Mouse (Mus musculus): ENCODE results near the gene Fig4. TPM values are rescaled to one million over a fixed set of nuclear protein-coding genes. Genes with fewer than 3 reads are reported as not detected.

Fig4 gene
- polyA plus RNA-seq, 1 experiment: 11.9 TPM

GRCm38 (mm10) chr10:41189392-41189791 lies 113.7 kb downstream of the Fig4 start:
- no peaks in the 10 kb centered on the region for H3K36me3 ChIP-seq (ENCODE audit: control insufficient read depth, insufficient read depth)
- no peak overlapping the region for H3K4me3 ChIP-seq
- H3ac ChIP-seq (ENCODE audit: control insufficient read depth, insufficient read length): no peak overlapping the region
- no peaks in the 10 kb centered on the region for H3K27me3 ChIP-seq (ENCODE audit: control insufficient read depth, insufficient read depth, insufficient read length)
- H3K4me2 ChIP-seq (ENCODE audit: low read depth): no peak overlapping the region
- no peaks in the 10 kb centered on the region for H3K79me2 ChIP-seq (ENCODE audit: control insufficient read depth, insufficient read depth)
- TF ChIP-seq POLR2A (IDR thresholded peaks at IDR 0.05; ENCODE audit: insufficient read length, low read depth): no peak
- no peak for TF ChIP-seq CEBPB (IDR thresholded peaks at IDR 0.05; ENCODE audit: insufficient read depth, poor library complexity, severe bottlenecking)
- no peak for TF ChIP-seq USF1 (IDR thresholded peaks at IDR 0.05; ENCODE audit: low read depth)
- TF ChIP-seq POLR2AphosphoS2 (IDR thresholded peaks at IDR 0.05; ENCODE audit: insufficient read length, low read depth): no peak
- TF ChIP-seq MAX (IDR thresholded peaks at IDR 0.05; ENCODE audit: low read depth): no peak
- no peak for TF ChIP-seq TCF3 (IDR thresholded peaks at IDR 0.05; ENCODE audit: insufficient read length, low read depth)
- TF ChIP-seq MYOD1 (IDR thresholded peaks at IDR 0.05; ENCODE audit: control insufficient read depth in 1 of 3, insufficient read length in 2 of 3, low read depth in 2 of 3): no peak
- no peak for TF ChIP-seq MYOG (IDR thresholded peaks at IDR 0.05; ENCODE audit: control insufficient read depth in 1 of 3, insufficient read depth in 1 of 3, insufficient read length in 2 of 3, low read depth in 2 of 3)
- no peak for TF ChIP-seq SRF (IDR thresholded peaks at IDR 0.05; ENCODE audit: control insufficient read depth, insufficient read length, low read depth)

- Histone ChIP-seq H3K27me3 (ENCODE audit: control insufficient read depth, insufficient read depth, insufficient read length) (peaks cover 28% of the 10 kb centered on the region), H3K4me2 (ENCODE audit: low read depth) (no peak overlapping the region)
These were observed 119.1 kb downstream of the Fig4 start for GRCm38 (mm10) chr10:41183975-41184374.

GRCm38 (mm10) chr10:41182644-41183043 lies 120.4 kb downstream of the Fig4 start:
- no peak overlapping the region for H3K4me3 ChIP-seq
- H3K36me3 ChIP-seq (ENCODE audit: control insufficient read depth, insufficient read depth): no peaks in the 10 kb centered on the region
- no peaks in the 10 kb centered on the region for H3K79me2 ChIP-seq (ENCODE audit: control insufficient read depth, insufficient read depth)
- H3K27me3 ChIP-seq (ENCODE audit: control insufficient read depth, insufficient read depth, insufficient read length): peaks cover 33% of the 10 kb centered on the region
- TF ChIP-seq SRF (IDR thresholded peaks at IDR 0.05; ENCODE audit: control insufficient read depth, insufficient read length, low read depth) (no peak), POLR2AphosphoS2 (IDR thresholded peaks at IDR 0.05; ENCODE audit: insufficient read length, low read depth) (no peak), TCF3 (IDR thresholded peaks at IDR 0.05; ENCODE audit: insufficient read length, low read depth) (no peak), MAX (IDR thresholded peaks at IDR 0.05; ENCODE audit: low read depth) (no peak)
- H3ac ChIP-seq (ENCODE audit: control insufficient read depth, insufficient read length): no peak overlapping the region
- no peak overlapping the region for H3K4me2 ChIP-seq (ENCODE audit: low read depth)

More at GRCm38 (mm10) chr10:41183975-41184374, 119.1 kb downstream of the Fig4 start:
- H3K36me3 ChIP-seq (ENCODE audit: control insufficient read depth, insufficient read depth): no peaks in the 10 kb centered on the region
- H3K79me2 ChIP-seq (ENCODE audit: control insufficient read depth, insufficient read depth): no peaks in the 10 kb centered on the region
- no peak overlapping the region for H3ac ChIP-seq (ENCODE audit: control insufficient read depth, insufficient read length)
- H3K4me3 ChIP-seq: no peak overlapping the region
- TF ChIP-seq SRF (IDR thresholded peaks at IDR 0.05; ENCODE audit: control insufficient read depth, insufficient read length, low read depth): no peak
- TF ChIP-seq TCF12 (IDR thresholded peaks at IDR 0.05; ENCODE audit: insufficient read depth, poor library complexity, severe bottlenecking): no peak
- no peak for TF ChIP-seq E2F4 (IDR thresholded peaks at IDR 0.05; ENCODE audit: insufficient read depth)
- TF ChIP-seq MAX (IDR thresholded peaks at IDR 0.05; ENCODE audit: low read depth): no peak

- Histone ChIP-seq H3ac (ENCODE audit: control insufficient read depth, insufficient read length) (no peak overlapping the region), H3K36me3 (ENCODE audit: control insufficient read depth, insufficient read depth) (no peaks in the 10 kb centered on the region), H3K4me3 (no peak overlapping the region), H3K27me3 (ENCODE audit: control insufficient read depth, insufficient read depth, insufficient read length) (no peaks in the 10 kb centered on the region), H3K79me2 (ENCODE audit: control insufficient read depth, insufficient read depth) (no peaks in the 10 kb centered on the region), H3K4me2 (ENCODE audit: low read depth) (no peak overlapping the region)
- TF ChIP-seq MYOD1 (IDR thresholded peaks at IDR 0.05; ENCODE audit: control insufficient read depth in 1 of 3, insufficient read length in 2 of 3, low read depth in 2 of 3) (no peak), SRF (IDR thresholded peaks at IDR 0.05; ENCODE audit: control insufficient read depth, insufficient read length, low read depth) (no peak), CEBPB (IDR thresholded peaks at IDR 0.05; ENCODE audit: insufficient read depth, poor library complexity, severe bottlenecking) (no peak), E2F4 (IDR thresholded peaks at IDR 0.05; ENCODE audit: insufficient read depth) (no peak), POLR2A (IDR thresholded peaks at IDR 0.05; ENCODE audit: insufficient read length, low read depth) (no peak), MYOG (IDR thresholded peaks at IDR 0.05; ENCODE audit: control insufficient read depth in 1 of 3, insufficient read depth in 1 of 3, insufficient read length in 2 of 3, low read depth in 2 of 3) (no peak), REST (IDR thresholded peaks at IDR 0.05; ENCODE audit: insufficient read depth, insufficient read length) (no peak), POLR2AphosphoS2 (IDR thresholded peaks at IDR 0.05; ENCODE audit: insufficient read length, low read depth) (no peak)
These were observed 136.9 kb downstream of the Fig4 start for GRCm38 (mm10) chr10:41166141-41166540.

GRCm38 (mm10) chr10:41163108-41163507 lies 140.0 kb downstream of the Fig4 start:
- no peaks in the 10 kb centered on the region for H3K36me3 ChIP-seq (ENCODE audit: control insufficient read depth, insufficient read depth)
- H3K4me2 ChIP-seq (ENCODE audit: low read depth): no peak overlapping the region
- TF ChIP-seq TCF3 (IDR thresholded peaks at IDR 0.05; ENCODE audit: insufficient read length, low read depth): no peak
- TF ChIP-seq POLR2A (IDR thresholded peaks at IDR 0.05; ENCODE audit: insufficient read length, low read depth): no peak
- H3ac ChIP-seq (ENCODE audit: control insufficient read depth, insufficient read length): no peak overlapping the region
- no peaks in the 10 kb centered on the region for H3K79me2 ChIP-seq (ENCODE audit: control insufficient read depth, insufficient read depth)
- no peaks in the 10 kb centered on the region for H3K27me3 ChIP-seq (ENCODE audit: control insufficient read depth, insufficient read depth, insufficient read length)
- H3K4me3 ChIP-seq: no peak overlapping the region

GRCm38 (mm10) chr10:41157296-41157695 lies 145.8 kb downstream of the Fig4 start:
- no peaks in the 10 kb centered on the region for H3K27me3 ChIP-seq (ENCODE audit: control insufficient read depth, insufficient read depth, insufficient read length)
- H3K4me3 ChIP-seq: no peak overlapping the region
- no peak for TF ChIP-seq MYOG (IDR thresholded peaks at IDR 0.05; ENCODE audit: control insufficient read depth in 1 of 3, insufficient read depth in 1 of 3, insufficient read length in 2 of 3, low read depth in 2 of 3)
- TF ChIP-seq E2F4 (IDR thresholded peaks at IDR 0.05; ENCODE audit: insufficient read depth): no peak
- TF ChIP-seq REST (IDR thresholded peaks at IDR 0.05; ENCODE audit: insufficient read depth, insufficient read length): no peak
- no peak for TF ChIP-seq POLR2AphosphoS2 (IDR thresholded peaks at IDR 0.05; ENCODE audit: insufficient read length, low read depth)
- no peak for TF ChIP-seq TCF3 (IDR thresholded peaks at IDR 0.05; ENCODE audit: insufficient read length, low read depth)
- no peak for TF ChIP-seq SRF (IDR thresholded peaks at IDR 0.05; ENCODE audit: control insufficient read depth, insufficient read length, low read depth)
- TF ChIP-seq CEBPB (IDR thresholded peaks at IDR 0.05; ENCODE audit: insufficient read depth, poor library complexity, severe bottlenecking): no peak
- no peak for TF ChIP-seq TCF12 (IDR thresholded peaks at IDR 0.05; ENCODE audit: insufficient read depth, poor library complexity, severe bottlenecking)
- no peak for TF ChIP-seq MAX (IDR thresholded peaks at IDR 0.05; ENCODE audit: low read depth)
- TF ChIP-seq MYOD1 (IDR thresholded peaks at IDR 0.05; ENCODE audit: control insufficient read depth in 1 of 3, insufficient read length in 2 of 3, low read depth in 2 of 3): no peak
- no peak for TF ChIP-seq USF1 (IDR thresholded peaks at IDR 0.05; ENCODE audit: low read depth)
- H3K79me2 ChIP-seq (ENCODE audit: control insufficient read depth, insufficient read depth): no peaks in the 10 kb centered on the region
- H3K36me3 ChIP-seq (ENCODE audit: control insufficient read depth, insufficient read depth): no peaks in the 10 kb centered on the region
- no peak overlapping the region for H3ac ChIP-seq (ENCODE audit: control insufficient read depth, insufficient read length)
- H3K4me2 ChIP-seq (ENCODE audit: low read depth): no peak overlapping the region

Measured in myocyte (in vitro differentiated cells).